Mouse (Mus musculus) liver, adult 2 months (tissue): Measurements from ENCODE around the gene Stam2.

Experiments used
- CTCF ChIP-seq: fragments of 200-500 bp; IDR thresholded peaks from 2 replicates; pipeline ENCODE4 v1.5.1; 2011; ENCODE audit warnings: low read depth, low read length, control low read depth
- POLR2A ChIP-seq: fragments of 200-500 bp; IDR thresholded peaks from 2 replicates; pipeline ENCODE4 v1.6.1; 2011; ENCODE audit warnings: low read length, control low read depth; ENCODE audit not compliant: insufficient read depth; ENCODE audit errors: extremely low read depth

GRCm38 (mm10) chr2:52715538-52715937, 26.5 kb downstream of the Stam2 start:
- TF ChIP-seq POLR2A (no peak), CTCF (no peak)
